Mouse (Mus musculus): Measurements from ENCODE around the gene Adra2b. TPM values are rescaled to one million over a fixed set of nuclear protein-coding genes. Genes with fewer than 3 reads are reported as not detected.

The Adra2b gene
- polyA plus RNA-seq, 1 experiment from 2014 or later: 2.8 TPM

DNA sequence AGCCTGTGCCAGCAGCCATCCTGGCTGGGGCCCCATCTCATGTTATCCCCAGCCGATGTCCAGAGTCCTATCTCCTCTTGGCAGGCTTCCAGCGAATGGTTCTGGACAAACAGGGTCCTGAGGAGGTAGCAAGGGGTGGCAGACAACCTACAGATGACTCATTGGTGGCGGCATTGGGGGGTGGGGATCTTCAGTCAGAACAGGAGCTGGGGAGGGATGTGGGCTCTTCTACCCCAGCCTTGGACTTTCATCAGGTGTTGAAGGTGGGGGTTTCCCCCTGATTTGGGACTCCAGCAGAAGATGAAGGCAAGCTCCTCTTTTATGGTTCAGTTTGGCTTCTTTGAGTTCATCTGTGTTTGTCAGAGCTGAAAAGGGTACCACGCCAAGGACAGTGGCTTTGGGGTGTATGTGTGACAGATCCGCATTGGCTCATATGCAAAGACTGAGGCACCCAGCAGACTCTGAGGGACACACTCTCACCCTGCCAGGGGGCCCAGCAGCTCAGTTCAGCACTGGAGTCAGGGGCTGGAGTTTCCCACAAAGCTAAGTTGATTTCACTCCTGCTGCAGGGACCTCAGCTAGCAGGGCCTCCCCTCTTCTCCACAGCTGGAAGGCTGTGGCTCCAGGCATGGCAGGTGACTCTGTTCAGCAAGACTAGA is 28.9 kb upstream of the Adra2b start:
- no peak overlapping the region for H3K4me3 ChIP-seq
- H3K4me1 ChIP-seq: peaks cover 18% of the 10 kb centered on the region
- no peak overlapping the region for H3K27ac ChIP-seq (replicated peaks)
- no peak for DNase-seq (ENCODE audit: low spot score)
- H3K9me3 ChIP-seq (replicated peaks): no peaks in the 10 kb centered on the region
- H3K36me3 ChIP-seq: no peaks in the 10 kb centered on the region
- 77% methylated on average over 5 of the region's 5 CpGs for WGBS
- H3K27me3 ChIP-seq (ENCODE audit: low read depth, poor library complexity, severe bottlenecking): peaks cover 48% of the 10 kb centered on the region

DNA sequence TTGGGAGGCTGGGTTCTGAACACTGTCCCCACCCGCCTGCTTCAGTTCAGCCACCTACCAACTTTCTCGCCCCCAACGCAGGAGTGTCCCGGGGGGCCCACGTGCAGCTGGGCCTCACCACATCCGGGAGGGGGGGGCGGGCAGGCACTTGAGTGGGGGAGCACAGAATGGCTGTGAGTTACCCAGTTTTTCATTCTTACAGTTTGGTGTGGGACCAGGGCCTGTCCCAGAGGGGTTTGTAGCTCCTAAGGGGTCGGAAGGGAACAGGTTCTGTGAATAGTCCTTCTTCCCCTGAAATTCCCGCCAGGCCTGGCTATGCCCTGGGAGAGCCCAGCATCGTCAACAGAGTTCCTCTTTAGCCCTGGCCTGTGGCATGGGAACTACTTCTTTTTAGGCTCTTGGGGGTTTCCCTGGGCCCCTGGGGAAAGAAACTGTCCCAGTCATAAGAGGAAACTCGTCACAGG is 27.9 kb upstream of the Adra2b start:
- Histone ChIP-seq H3K27me3 (ENCODE audit: low read depth, poor library complexity, severe bottlenecking) (peaks cover 54% of the 10 kb centered on the region), H3K4me1 (peaks cover 18% of the 10 kb centered on the region), H3K36me3 (no peaks in the 10 kb centered on the region), H3K9me3 (replicated peaks) (no peaks in the 10 kb centered on the region), H3K27ac (replicated peaks) (no peak overlapping the region), H3K4me3 (peak overlapping the region; percentile 61; the same call in 1 of the 2 replicates)
- WGBS: 51% methylated on average over 11 of the region's 11 CpGs
- DNase-seq (ENCODE audit: low spot score): no peak

DNA sequence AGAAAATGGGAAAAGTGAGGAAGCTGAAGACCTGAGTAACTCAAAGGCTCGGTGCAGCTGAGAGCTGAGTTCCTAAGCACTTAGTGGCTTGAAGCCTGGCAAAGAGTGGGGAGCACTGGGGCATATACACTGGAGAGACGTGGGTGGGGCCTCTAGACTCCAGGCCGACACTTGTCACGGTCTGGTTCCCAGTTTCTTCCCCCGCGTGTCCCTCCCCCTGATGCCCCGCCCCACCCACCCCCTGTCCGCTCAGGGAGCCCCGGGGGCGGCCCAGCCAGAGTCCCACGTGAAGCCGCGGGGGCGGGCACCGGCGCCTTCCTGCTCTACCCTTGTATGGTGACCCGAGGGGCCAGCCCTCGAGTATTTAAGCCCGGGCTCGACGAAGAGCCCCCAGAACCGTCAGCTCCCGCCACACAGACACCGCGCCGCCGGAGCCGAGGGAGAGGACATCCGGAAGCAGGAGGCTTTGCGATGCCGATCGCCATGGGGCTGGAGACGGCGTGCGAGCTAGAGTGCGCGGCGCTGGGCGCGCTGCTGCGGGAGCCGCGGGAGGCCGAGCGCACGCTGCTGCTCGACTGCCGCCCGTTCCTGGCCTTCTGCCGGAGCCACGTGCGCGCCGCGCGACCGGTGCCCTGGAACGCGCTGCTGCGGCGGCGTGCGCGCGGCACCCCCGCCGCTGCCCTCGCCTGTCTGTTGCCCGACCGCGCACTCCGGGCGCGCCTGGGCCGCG is 27.1 kb upstream of the Adra2b start, which contains the start of gene Dusp2:
Gene Dusp2, plus strand, starts transcription at position 393 of the 730 bp plus-strand sequence.
- Histone ChIP-seq H3K4me1 (peaks cover 18% of the 10 kb centered on the region), H3K4me3 (peak within 1 kb of the TSS; percentile 61), H3K27me3 (ENCODE audit: low read depth, poor library complexity, severe bottlenecking) (peaks cover 54% of the 10 kb centered on the region), H3K27ac (replicated peaks) (peak within 1 kb of the TSS; percentile 79), H3K36me3 (no peaks in the 10 kb centered on the region), H3K9me3 (replicated peaks) (no peaks in the 10 kb centered on the region)
- WGBS: under 1% methylated on average over 74 of the region's 76 CpGs
- DNase-seq (ENCODE audit: low spot score): peak; percentile 56

DNA sequence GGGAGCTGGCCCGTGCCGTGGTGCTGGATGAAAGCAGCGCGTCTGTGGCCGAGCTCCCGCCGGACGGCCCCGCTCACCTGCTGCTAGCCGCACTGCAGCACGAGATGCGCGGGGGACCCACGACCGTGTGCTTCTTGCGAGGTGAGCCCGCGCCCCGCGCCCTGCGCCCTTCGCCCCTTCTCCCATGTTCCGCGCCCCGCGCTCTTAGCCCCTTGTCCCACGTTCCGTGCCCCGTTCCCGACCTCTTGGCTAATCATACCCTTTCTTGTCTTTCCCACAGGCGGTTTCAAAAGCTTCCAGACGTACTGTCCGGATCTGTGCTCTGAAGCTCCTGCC is 26.5 kb upstream of the Adra2b start:
- H3K36me3 ChIP-seq: no peaks in the 10 kb centered on the region
- DNase-seq (ENCODE audit: low spot score): no peak
- H3K27me3 ChIP-seq (ENCODE audit: low read depth, poor library complexity, severe bottlenecking): peaks cover 54% of the 10 kb centered on the region
- H3K4me1 ChIP-seq: peaks cover 18% of the 10 kb centered on the region
- H3K9me3 ChIP-seq (replicated peaks): no peaks in the 10 kb centered on the region
- H3K4me3 ChIP-seq: peak overlapping the region; percentile 61
- WGBS: 5% methylated on average over 33 of the region's 33 CpGs
- peak overlapping the region; percentile 79 for H3K27ac ChIP-seq (replicated peaks)

DNA sequence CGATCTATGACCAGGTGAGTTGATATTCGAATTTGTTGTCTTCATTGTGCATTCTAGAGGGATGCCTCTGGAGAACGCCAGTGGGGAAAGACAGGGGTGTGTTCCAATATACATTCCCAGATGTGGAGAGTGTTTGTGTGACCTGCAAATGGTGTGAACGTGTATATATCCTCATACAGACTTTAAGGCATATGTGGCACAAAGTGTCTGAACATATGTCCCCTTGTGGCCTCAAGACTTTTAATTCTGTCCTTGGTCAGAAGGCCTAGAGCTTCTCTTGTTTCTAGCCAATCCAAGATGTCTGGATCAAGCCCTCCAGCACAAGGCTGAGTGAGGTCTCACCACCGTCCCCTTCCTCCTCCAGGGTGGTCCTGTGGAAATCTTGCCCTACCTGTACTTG is 26.1 kb upstream of the Adra2b start:
- Histone ChIP-seq H3K36me3 (no peaks in the 10 kb centered on the region), H3K4me1 (peaks cover 18% of the 10 kb centered on the region), H3K27ac (replicated peaks) (no peak overlapping the region; the same call in 1 of the 2 replicates), H3K4me3 (peak overlapping the region; percentile 61), H3K9me3 (replicated peaks) (no peaks in the 10 kb centered on the region), H3K27me3 (ENCODE audit: low read depth, poor library complexity, severe bottlenecking) (peaks cover 54% of the 10 kb centered on the region)
- WGBS: 59% methylated on average over 5 of the region's 5 CpGs
- DNase-seq (ENCODE audit: low spot score): no peak

GRCm38 (mm10) chr2:127337531-127337930 is 25.5 kb upstream of the Adra2b start:
- Histone ChIP-seq H3K9me3 (replicated peaks) (no peaks in the 10 kb centered on the region), H3K27me3 (ENCODE audit: low read depth, poor library complexity, severe bottlenecking) (peaks cover 54% of the 10 kb centered on the region), H3K4me3 (peak overlapping the region; percentile 61; the same call in 1 of the 2 replicates), H3K36me3 (no peaks in the 10 kb centered on the region), H3K27ac (replicated peaks) (no peak overlapping the region), H3K4me1 (peaks cover 18% of the 10 kb centered on the region)
- WGBS: 72% methylated on average over 11 of the region's 11 CpGs
- DNase-seq (ENCODE audit: low spot score): no peak

- Histone ChIP-seq H3K27me3 (ENCODE audit: low read depth, poor library complexity, severe bottlenecking) (peaks cover 54% of the 10 kb centered on the region), H3K36me3 (no peaks in the 10 kb centered on the region), H3K27ac (replicated peaks) (no peak overlapping the region), H3K4me3 (no peak overlapping the region), H3K4me1 (peaks cover 18% of the 10 kb centered on the region), H3K9me3 (replicated peaks) (no peaks in the 10 kb centered on the region)
- no peak for DNase-seq (ENCODE audit: low spot score)
- 73% methylated on average over 7 of the region's 7 CpGs for WGBS
Observed at GRCm38 (mm10) chr2:127338012-127338411, 25.0 kb upstream of the Adra2b start.

DNA sequence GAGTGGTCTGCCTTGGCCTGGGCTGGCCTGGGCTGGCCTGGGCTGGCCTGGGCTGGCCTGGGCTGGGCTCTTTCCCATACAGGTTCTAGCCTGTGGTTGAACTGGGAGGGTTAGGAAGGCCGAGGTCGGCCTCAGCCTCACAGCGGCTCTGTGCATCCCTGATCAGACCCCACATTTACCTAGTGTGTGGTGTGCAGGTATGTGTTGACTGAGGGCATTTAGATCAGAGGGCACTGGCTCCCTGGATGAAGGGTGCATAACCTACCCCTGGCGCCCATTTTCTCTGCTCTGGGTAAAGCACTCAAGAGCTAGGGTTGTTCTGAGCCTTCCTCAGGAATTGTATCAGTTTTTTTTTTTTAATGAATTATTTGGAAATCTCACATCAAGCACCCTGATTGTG is 24.6 kb upstream of the Adra2b start, which contains the start of gene Astl:
Gene Astl, plus strand, starts transcription at position 224 of the 400 bp plus-strand sequence.
- WGBS: 82% methylated on average over 4 of the region's 4 CpGs
- H3K9me3 ChIP-seq (replicated peaks): no peaks in the 10 kb centered on the region
- peaks cover 18% of the 10 kb centered on the region for H3K4me1 ChIP-seq
- no peak within 1 kb of the TSS for H3K4me3 ChIP-seq
- H3K27ac ChIP-seq (replicated peaks): no peak within 1 kb of the TSS
- H3K36me3 ChIP-seq: no peaks in the 10 kb centered on the region
- no peak for DNase-seq (ENCODE audit: low spot score)
- H3K27me3 ChIP-seq (ENCODE audit: low read depth, poor library complexity, severe bottlenecking): peaks cover 54% of the 10 kb centered on the region

GRCm38 (mm10) chr2:127338833-127339232 is 24.2 kb upstream of the Adra2b start:
- no peak for DNase-seq (ENCODE audit: low spot score)
- Histone ChIP-seq H3K36me3 (no peaks in the 10 kb centered on the region), H3K27me3 (ENCODE audit: low read depth, poor library complexity, severe bottlenecking) (peaks cover 51% of the 10 kb centered on the region), H3K4me3 (no peak overlapping the region), H3K9me3 (replicated peaks) (no peaks in the 10 kb centered on the region), H3K4me1 (peaks cover 18% of the 10 kb centered on the region), H3K27ac (replicated peaks) (no peak overlapping the region)
- 75% methylated on average over 4 of the region's 4 CpGs for whole genome bisulfite sequencing

GRCm38 (mm10) chr2:127339262-127339661 is 23.7 kb upstream of the Adra2b start:
- Histone ChIP-seq H3K27me3 (ENCODE audit: low read depth, poor library complexity, severe bottlenecking) (peaks cover 47% of the 10 kb centered on the region), H3K4me1 (peaks cover 18% of the 10 kb centered on the region), H3K9me3 (replicated peaks) (no peaks in the 10 kb centered on the region), H3K27ac (replicated peaks) (no peak overlapping the region), H3K36me3 (no peaks in the 10 kb centered on the region), H3K4me3 (no peak overlapping the region)
- no peak for DNase-seq (ENCODE audit: low spot score)
- 83% methylated on average over 6 of the region's 6 CpGs for WGBS

- Histone ChIP-seq H3K9me3 (replicated peaks) (no peaks in the 10 kb centered on the region), H3K4me3 (no peak overlapping the region)
- 27% methylated on average over 3 of the region's 3 CpGs for WGBS
Observed at GRCm38 (mm10) chr2:127341159-127341558, 21.8 kb upstream of the Adra2b start.

DNA sequence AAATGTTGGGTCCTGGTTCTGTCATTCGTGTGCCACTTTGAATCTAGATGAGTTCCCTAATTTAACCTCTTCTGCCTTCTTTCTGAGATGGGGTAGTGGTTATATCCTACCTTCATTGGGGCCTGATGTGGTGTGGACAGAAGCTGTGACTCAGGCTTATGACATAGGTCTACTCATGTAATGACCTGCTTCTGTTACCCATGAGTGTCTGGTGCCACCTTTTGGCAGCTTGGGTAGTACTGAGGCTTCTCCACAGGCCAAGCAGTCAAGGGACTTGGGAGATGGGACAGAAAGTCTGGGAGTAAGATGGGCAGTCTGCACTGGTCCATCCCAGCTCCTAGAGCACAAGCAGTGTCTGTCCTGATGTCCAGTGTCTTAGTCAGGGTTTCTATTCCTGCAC is 16.7 kb upstream of the Adra2b start:
- Histone ChIP-seq H3K27me3 (ENCODE audit: low read depth, poor library complexity, severe bottlenecking) (no peaks in the 10 kb centered on the region), H3K4me3 (no peak overlapping the region), H3K4me1 (no peaks in the 10 kb centered on the region), H3K27ac (replicated peaks) (no peak overlapping the region), H3K36me3 (no peaks in the 10 kb centered on the region), H3K9me3 (replicated peaks) (no peaks in the 10 kb centered on the region)
- no peak for DNase-seq (ENCODE audit: low spot score)
- WGBS: 79% methylated on average over 1 of the region's 1 CpGs

More at GRCm38 (mm10) chr2:127341159-127341558, 21.8 kb upstream of the Adra2b start:
- peak; percentile 63 for DNase-seq (ENCODE audit: low spot score)
- Histone ChIP-seq H3K4me1 (peaks cover 6% of the 10 kb centered on the region), H3K36me3 (no peaks in the 10 kb centered on the region), H3K27ac (replicated peaks) (no peak overlapping the region), H3K27me3 (ENCODE audit: low read depth, poor library complexity, severe bottlenecking) (peaks cover 28% of the 10 kb centered on the region)
